Mouse (Mus musculus): ENCODE results near the gene Ccp110. TPM values are rescaled to one million over a fixed set of nuclear protein-coding genes. Genes with fewer than 3 reads are reported as not detected.

The Ccp110 gene
- polyA plus RNA-seq (2014; fragmentation: Illumina TruSeq; extraction: RNeasy Lipid Tissue Mini Kit (QIAGEN cat#74804); ENCODE audit: low read depth, low replicate concordance) = 10.2 TPM

DNA sequence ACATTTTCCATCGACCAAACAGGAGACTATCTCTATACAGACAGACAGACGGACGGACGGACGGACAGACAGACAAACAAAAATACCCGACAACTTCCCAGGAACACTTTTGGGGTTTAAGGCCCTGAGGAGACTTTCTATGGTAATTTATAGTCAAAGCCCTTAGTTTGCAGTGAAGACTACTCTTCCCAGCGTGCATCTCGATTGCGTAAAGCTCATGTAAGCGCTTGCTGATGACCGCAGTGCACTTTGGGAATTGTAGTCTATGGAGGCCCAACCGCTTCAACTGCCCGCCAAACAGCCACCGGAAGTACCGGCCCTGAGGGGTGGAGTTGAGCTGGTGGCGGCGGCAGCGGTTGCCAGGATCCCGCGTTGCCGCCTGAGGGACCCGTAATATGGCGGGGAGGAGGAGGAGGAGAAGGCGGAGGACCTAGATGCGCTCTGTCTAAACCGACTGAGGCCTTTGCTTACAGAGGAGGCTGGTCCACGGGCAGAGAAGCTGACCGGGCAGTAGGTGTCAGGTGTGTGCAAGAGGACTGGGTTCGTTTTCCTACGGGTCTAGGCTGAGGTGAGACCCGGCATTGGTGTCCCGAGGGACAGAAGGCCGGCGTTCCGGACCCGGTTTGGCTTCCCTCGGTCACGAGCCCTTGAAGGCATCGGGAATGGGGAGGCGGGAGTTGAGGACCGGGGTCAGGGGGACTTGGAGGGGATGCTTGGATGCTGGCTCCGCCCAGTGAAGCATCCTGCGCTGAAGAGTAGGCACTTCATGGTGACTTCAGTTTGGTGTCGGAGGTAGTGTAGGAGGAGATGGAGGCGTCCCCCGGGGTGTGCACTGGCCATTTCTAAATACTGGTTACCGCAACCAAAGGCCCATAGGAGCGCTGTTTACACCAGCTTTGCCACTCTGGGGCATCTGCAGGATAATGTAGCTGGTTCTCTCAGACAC is at the start of gene Ccp110:
Ccp110 (plus strand) TSS at position 325 of the 946 bp plus-strand sequence.

DNA sequence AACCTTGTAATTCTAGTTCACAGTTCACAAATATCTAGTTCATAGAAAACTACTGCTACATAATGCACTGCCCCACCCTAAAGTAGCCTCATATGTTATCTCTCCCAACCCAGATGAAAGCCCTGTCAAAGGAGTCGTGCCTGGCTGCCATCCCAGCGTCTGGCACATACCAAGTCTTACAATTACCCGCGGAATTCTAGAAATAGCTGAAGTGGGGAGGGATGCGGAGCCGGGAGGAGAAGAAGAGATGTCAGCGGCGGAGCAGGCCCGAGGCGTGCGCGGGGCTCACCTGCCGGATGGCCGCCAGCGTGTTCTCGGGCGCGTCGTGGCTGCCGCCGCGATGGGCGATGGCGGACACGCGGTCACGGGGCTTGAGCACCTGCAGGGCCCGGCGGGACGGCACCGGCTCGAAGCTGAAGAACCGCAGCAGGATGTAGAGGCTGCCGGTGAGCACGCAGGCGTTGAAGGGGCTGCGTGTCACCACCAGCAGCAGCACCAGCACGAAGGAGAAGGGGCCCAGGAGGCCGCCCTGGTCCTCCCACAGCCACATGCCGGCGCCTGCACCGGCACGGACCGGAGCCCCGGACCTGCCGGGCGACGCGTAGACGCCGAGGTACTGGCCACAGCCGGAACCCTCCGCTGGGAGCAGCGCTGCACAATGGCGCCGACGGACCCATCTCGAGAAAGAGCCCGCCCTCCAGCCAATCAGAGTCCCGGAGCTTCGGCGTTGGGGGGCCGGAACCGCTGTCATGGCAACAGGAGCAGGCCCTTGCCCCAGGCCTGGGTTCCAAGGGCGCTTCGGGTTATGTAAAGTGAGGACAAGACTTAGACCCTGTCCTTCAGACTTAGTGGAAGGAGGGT is 7.0 kb upstream of the Ccp110 start, which contains the start of gene Gde1:
Gde1 (minus strand) TSS at position 678 of the 861 bp plus-strand sequence.

GRCm38 (mm10) chr7:118739975-118740531 is 27.7 kb downstream of the Ccp110 start, which contains the start of gene Vps35l:
TSS of gene Vps35l (plus strand) at chr7:118740226.

Other genes with a start within 250 kb of the Ccp110 start
- 10.1 TPM for gene Itpripl2, start 220.6 kb upstream of the Ccp110 start, polyA plus RNA-seq (2014; fragmentation: Illumina TruSeq; extraction: RNeasy Lipid Tissue Mini Kit (QIAGEN cat#74804); ENCODE audit: low read depth, low replicate concordance)
- gene Coq7, start 179.2 kb upstream of the Ccp110 start, polyA plus RNA-seq (2014; fragmentation: Illumina TruSeq; extraction: RNeasy Lipid Tissue Mini Kit (QIAGEN cat#74804); ENCODE audit: low read depth, low replicate concordance) = 33.5 TPM
- 2.9 TPM for gene Tmc7, start 127.8 kb upstream of the Ccp110 start, polyA plus RNA-seq (2014; fragmentation: Illumina TruSeq; extraction: RNeasy Lipid Tissue Mini Kit (QIAGEN cat#74804); ENCODE audit: low read depth, low replicate concordance)
- gene Tmc5, start 115.3 kb upstream of the Ccp110 start, polyA plus RNA-seq (2014; fragmentation: Illumina TruSeq; extraction: RNeasy Lipid Tissue Mini Kit (QIAGEN cat#74804); ENCODE audit: low read depth, low replicate concordance) = 44.2 TPM
- 113 TPM for gene Gde1, start 6.8 kb upstream of the Ccp110 start, polyA plus RNA-seq (2014; fragmentation: Illumina TruSeq; extraction: RNeasy Lipid Tissue Mini Kit (QIAGEN cat#74804); ENCODE audit: low read depth, low replicate concordance)
- gene Vps35l, start 27.7 kb downstream of the Ccp110 start, polyA plus RNA-seq (2014; fragmentation: Illumina TruSeq; extraction: RNeasy Lipid Tissue Mini Kit (QIAGEN cat#74804); ENCODE audit: low read depth, low replicate concordance) = 41.9 TPM
- gene Iqck, start 143.2 kb downstream of the Ccp110 start, polyA plus RNA-seq (2014; fragmentation: Illumina TruSeq; extraction: RNeasy Lipid Tissue Mini Kit (QIAGEN cat#74804); ENCODE audit: low read depth, low replicate concordance) = 4.2 TPM
- gene Knop1, start 143.7 kb downstream of the Ccp110 start, polyA plus RNA-seq (2014; fragmentation: Illumina TruSeq; extraction: RNeasy Lipid Tissue Mini Kit (QIAGEN cat#74804); ENCODE audit: low read depth, low replicate concordance) = 18.9 TPM

All from adipose tissue, adult 10 weeks (tissue).